Mouse (Mus musculus) liver, adult 2 months (tissue): ENCODE data around the gene Csnk1d. TPM values are rescaled to one million over a fixed set of nuclear protein-coding genes. Genes with fewer than 3 reads are reported as not detected.

Experiments
- DNase-seq: peaks from one replicate; pipeline ENCODE4 v3.0.0-alpha.2; 2011; ENCODE audit warnings: low read depth, low spot score; ENCODE audit errors: extremely low read depth
- H3K27ac ChIP-seq: fragments of 200-500 bp; replicated peaks from 2 replicates; pipeline ENCODE4 v1.5.1; 2012; ENCODE audit warnings: low read depth, mild to moderate bottlenecking, control low read depth, inconsistent platforms, low read length; ENCODE audit not compliant: insufficient read depth
- H3K27me3 ChIP-seq: fragments of 200-500 bp; 2 replicates; pipeline ENCODE4 v1.6.1; 2012; ENCODE audit warnings: mild to moderate bottlenecking, moderate library complexity, low read length, inconsistent platforms; ENCODE audit not compliant: control insufficient read depth, insufficient read depth
- H3K36me3 ChIP-seq: fragments of 200-500 bp; 2 replicates; pipeline ENCODE4 v1.6.1; 2012; ENCODE audit warnings: low read length, inconsistent platforms; ENCODE audit not compliant: control insufficient read depth, insufficient read depth
- H3K4me1 ChIP-seq: fragments of 200-500 bp; 2 replicates; pipeline ENCODE4 v1.6.1; 2011; ENCODE audit warnings: low read length; ENCODE audit not compliant: control insufficient read depth, insufficient read depth
- H3K4me3 ChIP-seq: fragments of 200-500 bp; 2 replicates; pipeline ENCODE4 v1.5.1; 2011; ENCODE audit warnings: low read depth, mild to moderate bottlenecking, control low read depth, low read length, moderate library complexity; ENCODE audit not compliant: insufficient read depth
- H3K79me2 ChIP-seq: fragments of 200-500 bp; 2 replicates; pipeline ENCODE4 v1.6.1; 2012; ENCODE audit warnings: inconsistent platforms, mild to moderate bottlenecking, low read length, moderate library complexity; ENCODE audit not compliant: control insufficient read depth, insufficient read depth
- H3K9ac ChIP-seq: fragments of 200-500 bp; 2 replicates; pipeline ENCODE4 v1.6.1; 2012; ENCODE audit warnings: low read depth, mild to moderate bottlenecking, control low read depth, inconsistent platforms, low read length
- CTCF ChIP-seq: fragments of 200-500 bp; IDR thresholded peaks from 2 replicates; pipeline ENCODE4 v1.5.1; 2011; ENCODE audit warnings: low read depth, low read length, control low read depth
- POLR2A ChIP-seq: fragments of 200-500 bp; IDR thresholded peaks from 2 replicates; pipeline ENCODE4 v1.6.1; 2011; ENCODE audit warnings: low read length, control low read depth; ENCODE audit not compliant: insufficient read depth; ENCODE audit errors: extremely low read depth
- WGBS: fragments of 180-500 bp; shearing (Covaris S2); methylation state at CpG from one replicate; pipeline ENCODE4 v1.1.7; 2018; 5-methylcytosine and 5-hydroxymethylcytosine counted together
- polyA plus RNA-seq: library from polyadenylated mRNA; depleted of rRNA; stranded (reverse); fragments of >200 nt; gene quantifications from 2 replicates; pipeline ENCODE4 v1.2.3, GENCODE M21; 2012
- total RNA-seq: library from RNA; depleted of rRNA; stranded (reverse); fragments of >200 nt; gene quantifications from 2 replicates; pipeline ENCODE4 v1.2.3, GENCODE M21; 2014

Gene Csnk1d
- total and polyA plus RNA-seq, 2 experiments: 28.3 to 36.4 TPM

- no peaks in the 10 kb centered on the region for H3K4me1 ChIP-seq
- no peaks in the 10 kb centered on the region for H3K79me2 ChIP-seq
- no peak for DNase-seq
- peaks cover 36% of the 10 kb centered on the region for H3K36me3 ChIP-seq
- H3K27me3 ChIP-seq: no peaks in the 10 kb centered on the region
- H3K4me3 ChIP-seq: no peak overlapping the region
- H3K27ac ChIP-seq: no peak overlapping the region
- 95% methylated on average over 13 of the region's 13 CpGs for WGBS
- no peak overlapping the region for H3K9ac ChIP-seq
- TF ChIP-seq POLR2A (no peak), CTCF (no peak)
These were observed 28.9 kb downstream of the Csnk1d start for GRCm38 (mm10) chr11:120962050-120962771.

- H3K36me3 ChIP-seq: peaks cover 30% of the 10 kb centered on the region
- H3K4me1 ChIP-seq: no peaks in the 10 kb centered on the region
- no peaks in the 10 kb centered on the region for H3K27me3 ChIP-seq
- H3K9ac ChIP-seq: no peak overlapping the region
- DNase-seq: no peak
- H3K27ac ChIP-seq: no peak overlapping the region
- no peaks in the 10 kb centered on the region for H3K79me2 ChIP-seq
- no peak for TF ChIP-seq POLR2A
- 84% methylated on average over 7 of the region's 7 CpGs for WGBS
- H3K4me3 ChIP-seq: no peak overlapping the region
These were observed 29.5 kb downstream of the Csnk1d start for GRCm38 (mm10) chr11:120961594-120961993.

- Histone ChIP-seq H3K27me3 (no peaks in the 10 kb centered on the region), H3K4me1 (no peaks in the 10 kb centered on the region), H3K36me3 (peaks cover 20% of the 10 kb centered on the region), H3K79me2 (no peaks in the 10 kb centered on the region), H3K27ac (no peak overlapping the region), H3K4me3 (no peak overlapping the region), H3K9ac (no peak overlapping the region)
- 53% methylated on average over 1 of the region's 1 CpGs for WGBS
- DNase-seq: no peak
- no peak for TF ChIP-seq CTCF
- TF ChIP-seq POLR2A: no peak
These were observed 30.9 kb downstream of the Csnk1d start for GRCm38 (mm10) chr11:120960248-120960647.

- H3K4me1 ChIP-seq: no peaks in the 10 kb centered on the region
- TF ChIP-seq POLR2A: no peak
- no peak for TF ChIP-seq CTCF
- no peak for DNase-seq
- no peaks in the 10 kb centered on the region for H3K27me3 ChIP-seq
- peaks cover 17% of the 10 kb centered on the region for H3K36me3 ChIP-seq
- H3K79me2 ChIP-seq: no peaks in the 10 kb centered on the region
- H3K4me3 ChIP-seq: no peak overlapping the region
- 83% methylated on average over 3 of the region's 3 CpGs for WGBS
- H3K27ac ChIP-seq: no peak overlapping the region
- H3K9ac ChIP-seq: no peak overlapping the region
These were observed 31.6 kb downstream of the Csnk1d start for GRCm38 (mm10) chr11:120959564-120959963.

GRCm38 (mm10) chr11:120959066-120959465 is 32.1 kb downstream of the Csnk1d start:
- no peak for DNase-seq
- Histone ChIP-seq H3K79me2 (no peaks in the 10 kb centered on the region), H3K27me3 (no peaks in the 10 kb centered on the region), H3K36me3 (peaks cover 14% of the 10 kb centered on the region), H3K9ac (no peak overlapping the region), H3K27ac (no peak overlapping the region), H3K4me3 (no peak overlapping the region), H3K4me1 (no peaks in the 10 kb centered on the region)
- WGBS: 92% methylated on average over 18 of the region's 18 CpGs
- TF ChIP-seq CTCF: no peak
- TF ChIP-seq POLR2A: no peak

GRCm38 (mm10) chr11:120957731-120958257 is 33.3 kb downstream of the Csnk1d start:
- peaks cover 4% of the 10 kb centered on the region for H3K36me3 ChIP-seq
- H3K79me2 ChIP-seq: no peaks in the 10 kb centered on the region
- no peak for DNase-seq

More at GRCm38 (mm10) chr11:120957731-120958257, 33.3 kb downstream of the Csnk1d start:
- TF ChIP-seq POLR2A: no peak
- no peak for TF ChIP-seq CTCF
- H3K4me3 ChIP-seq: no peak overlapping the region
- no peak overlapping the region for H3K27ac ChIP-seq
- no peaks in the 10 kb centered on the region for H3K27me3 ChIP-seq
- no peaks in the 10 kb centered on the region for H3K4me1 ChIP-seq
- H3K9ac ChIP-seq: no peak overlapping the region
- 33% methylated on average over 15 of the region's 15 CpGs for WGBS
